Mouse (Mus musculus): Measurements from ENCODE around the gene H2-Ob. TPM values are rescaled to one million over a fixed set of nuclear protein-coding genes. Genes with fewer than 3 reads are reported as not detected.

H2-Ob gene
- total and polyA plus RNA-seq, 2 experiments, result 1.6 to 2.9 TPM

GRCm38 (mm10) chr17:34236691-34237090 is 2.0 kb upstream of the H2-Ob start:
- Histone ChIP-seq H3K4me1 (ENCODE audit: control insufficient read depth, insufficient read depth, low read length) (no peaks in the 10 kb centered on the region), H3K27me3 (ENCODE audit: control insufficient read depth, insufficient read depth, low read length) (no peaks in the 10 kb centered on the region), H3K79me2 (ENCODE audit: control insufficient read depth, insufficient read depth, low read length) (no peaks in the 10 kb centered on the region), H3K4me3 (ENCODE audit: insufficient read depth, low read depth, low read length) (no peak overlapping the region), H3K27ac (replicated peaks; ENCODE audit: insufficient read depth, low read depth, low read length) (no peak overlapping the region), H3K9ac (ENCODE audit: low read depth, low read length) (no peak overlapping the region), H3K36me3 (ENCODE audit: control insufficient read depth, insufficient read depth, low read length) (no peaks in the 10 kb centered on the region)
- no peak for TF ChIP-seq CTCF (IDR thresholded peaks at IDR 0.05; ENCODE audit: low read depth, low read length)
- TF ChIP-seq POLR2A (IDR thresholded peaks at IDR 0.05; ENCODE audit: extremely low read depth, insufficient read depth, low read length), result no peak
- WGBS, result 79% methylated on average over 5 of the region's 5 CpGs
- no peak for DNase-seq (ENCODE audit: extremely low read depth, low read depth, low spot score)

DNA sequence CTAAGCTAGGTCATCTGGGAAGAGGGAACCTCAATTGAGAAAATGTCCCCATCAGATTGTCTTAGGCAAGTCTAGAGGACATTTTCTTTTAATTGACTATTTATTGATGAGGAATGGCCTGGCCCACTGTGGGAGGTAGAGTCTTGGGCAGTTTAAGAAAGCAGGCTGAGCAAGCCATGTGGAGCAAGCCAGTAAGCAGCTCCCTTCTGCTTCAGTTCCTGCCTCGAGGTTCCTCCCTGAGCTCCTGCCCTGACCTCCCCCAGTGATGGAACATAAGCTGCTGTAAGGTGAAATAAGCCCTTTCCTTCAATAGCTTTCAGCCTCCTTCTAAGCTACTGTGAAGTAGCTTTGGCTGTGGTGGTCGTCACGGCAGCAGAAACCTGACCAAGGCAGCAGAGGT is 962 bp upstream of the H2-Ob start:
- no peaks in the 10 kb centered on the region for H3K4me1 ChIP-seq (ENCODE audit: control insufficient read depth, insufficient read depth, low read length)
- no peak overlapping the region for H3K9ac ChIP-seq (ENCODE audit: low read depth, low read length)
- DNase-seq (ENCODE audit: extremely low read depth, low read depth, low spot score), result no peak
- WGBS, result 78% methylated on average over 3 of the region's 3 CpGs
- no peak overlapping the region for H3K27ac ChIP-seq (replicated peaks; ENCODE audit: insufficient read depth, low read depth, low read length)
- H3K27me3 ChIP-seq (ENCODE audit: control insufficient read depth, insufficient read depth, low read length), result no peaks in the 10 kb centered on the region
- H3K79me2 ChIP-seq (ENCODE audit: control insufficient read depth, insufficient read depth, low read length), result no peaks in the 10 kb centered on the region
- TF ChIP-seq CTCF (IDR thresholded peaks at IDR 0.05; ENCODE audit: low read depth, low read length) (no peak), POLR2A (IDR thresholded peaks at IDR 0.05; ENCODE audit: extremely low read depth, insufficient read depth, low read length) (no peak)
- H3K36me3 ChIP-seq (ENCODE audit: control insufficient read depth, insufficient read depth, low read length), result no peaks in the 10 kb centered on the region
- no peak overlapping the region for H3K4me3 ChIP-seq (ENCODE audit: insufficient read depth, low read depth, low read length)

DNA sequence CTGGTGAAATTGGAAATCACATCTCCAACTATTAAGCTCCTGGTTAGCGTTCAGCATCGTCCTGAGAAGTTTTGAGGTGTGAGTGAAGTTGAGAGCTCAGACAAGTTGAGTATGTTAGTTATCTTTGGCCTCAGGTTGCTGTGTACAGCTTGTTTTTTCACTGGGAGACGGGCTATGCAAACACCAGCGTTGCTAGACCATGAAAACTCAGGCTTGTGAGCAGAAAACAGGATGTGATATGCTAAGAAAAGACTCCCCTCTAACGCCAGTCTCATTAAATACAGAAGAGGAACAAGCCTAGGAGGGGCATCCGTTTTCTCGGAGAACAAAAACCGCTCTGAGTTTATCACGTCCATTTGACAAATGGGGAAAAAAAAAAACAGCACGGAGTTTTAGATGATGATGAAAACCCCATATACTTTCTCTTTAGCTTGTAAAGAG is 918 bp downstream of the H2-Ob start:
- Histone ChIP-seq H3K27ac (replicated peaks; ENCODE audit: insufficient read depth, low read depth, low read length) (peak overlapping the region; percentile 66), H3K4me3 (ENCODE audit: insufficient read depth, low read depth, low read length) (no peak overlapping the region), H3K27me3 (ENCODE audit: control insufficient read depth, insufficient read depth, low read length) (no peaks in the 10 kb centered on the region), H3K36me3 (ENCODE audit: control insufficient read depth, insufficient read depth, low read length) (no peaks in the 10 kb centered on the region), H3K79me2 (ENCODE audit: control insufficient read depth, insufficient read depth, low read length) (no peaks in the 10 kb centered on the region), H3K4me1 (ENCODE audit: control insufficient read depth, insufficient read depth, low read length) (no peaks in the 10 kb centered on the region), H3K9ac (ENCODE audit: low read depth, low read length) (no peak overlapping the region)
- TF ChIP-seq CTCF (IDR thresholded peaks at IDR 0.05; ENCODE audit: low read depth, low read length) (no peak), POLR2A (IDR thresholded peaks at IDR 0.05; ENCODE audit: extremely low read depth, insufficient read depth, low read length) (no peak)
- WGBS, result 54% methylated on average over 10 of the region's 10 CpGs
- DNase-seq (ENCODE audit: extremely low read depth, low read depth, low spot score), result peak; percentile 30

GRCm38 (mm10) chr17:34240366-34240765 is 1.7 kb downstream of the H2-Ob start:
- WGBS, result 49% methylated on average over 3 of the region's 3 CpGs
- no peak overlapping the region for H3K9ac ChIP-seq (ENCODE audit: low read depth, low read length)
- H3K4me3 ChIP-seq (ENCODE audit: insufficient read depth, low read depth, low read length), result no peak overlapping the region
- TF ChIP-seq POLR2A (IDR thresholded peaks at IDR 0.05; ENCODE audit: extremely low read depth, insufficient read depth, low read length) (no peak), CTCF (IDR thresholded peaks at IDR 0.05; ENCODE audit: low read depth, low read length) (no peak)
- DNase-seq (ENCODE audit: extremely low read depth, low read depth, low spot score), result no peak
- H3K27ac ChIP-seq (replicated peaks; ENCODE audit: insufficient read depth, low read depth, low read length), result peak overlapping the region; percentile 15; the same call in 1 of the 2 replicates
- no peaks in the 10 kb centered on the region for H3K79me2 ChIP-seq (ENCODE audit: control insufficient read depth, insufficient read depth, low read length)
- H3K36me3 ChIP-seq (ENCODE audit: control insufficient read depth, insufficient read depth, low read length), result no peaks in the 10 kb centered on the region
- H3K27me3 ChIP-seq (ENCODE audit: control insufficient read depth, insufficient read depth, low read length), result no peaks in the 10 kb centered on the region
- no peaks in the 10 kb centered on the region for H3K4me1 ChIP-seq (ENCODE audit: control insufficient read depth, insufficient read depth, low read length)

- no peak overlapping the region for H3K9ac ChIP-seq (ENCODE audit: low read depth, low read length)
- 68% methylated on average over 6 of the region's 6 CpGs for WGBS
Observed at GRCm38 (mm10) chr17:34240916-34241315, 2.2 kb downstream of the H2-Ob start.

DNA sequence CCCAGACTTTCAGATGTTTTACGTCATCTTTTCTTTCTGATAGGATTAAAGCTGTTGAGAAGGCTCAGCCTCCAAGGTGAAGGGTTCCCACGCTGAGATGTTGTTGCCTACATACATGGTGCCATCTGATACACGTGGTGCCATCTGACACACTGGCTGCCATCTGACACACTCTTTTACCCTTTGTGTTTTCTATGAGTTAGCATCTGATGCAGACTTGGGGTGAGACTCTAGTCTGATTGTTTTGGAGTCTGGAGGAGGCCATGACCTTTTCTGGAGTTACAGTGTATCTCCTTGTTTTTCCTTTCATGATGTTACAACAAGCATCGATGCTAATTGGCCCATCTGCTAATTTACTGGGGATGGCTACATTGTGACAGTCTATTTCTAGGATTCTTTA is 6.0 kb downstream of the H2-Ob start:
- no peak overlapping the region for H3K9ac ChIP-seq (ENCODE audit: low read depth, low read length)
- DNase-seq (ENCODE audit: extremely low read depth, low read depth, low spot score), result no peak
- no peak for TF ChIP-seq CTCF (IDR thresholded peaks at IDR 0.05; ENCODE audit: low read depth, low read length)
- no peak for TF ChIP-seq POLR2A (IDR thresholded peaks at IDR 0.05; ENCODE audit: extremely low read depth, insufficient read depth, low read length)
- 81% methylated on average over 4 of the region's 4 CpGs for WGBS
- no peak overlapping the region for H3K4me3 ChIP-seq (ENCODE audit: insufficient read depth, low read depth, low read length)
- H3K27ac ChIP-seq (replicated peaks; ENCODE audit: insufficient read depth, low read depth, low read length), result no peak overlapping the region
- H3K79me2 ChIP-seq (ENCODE audit: control insufficient read depth, insufficient read depth, low read length), result no peaks in the 10 kb centered on the region
- H3K4me1 ChIP-seq (ENCODE audit: control insufficient read depth, insufficient read depth, low read length), result no peaks in the 10 kb centered on the region
- H3K36me3 ChIP-seq (ENCODE audit: control insufficient read depth, insufficient read depth, low read length), result no peaks in the 10 kb centered on the region
- H3K27me3 ChIP-seq (ENCODE audit: control insufficient read depth, insufficient read depth, low read length), result no peaks in the 10 kb centered on the region

More at GRCm38 (mm10) chr17:34240916-34241315, 2.2 kb downstream of the H2-Ob start:
- no peak for DNase-seq (ENCODE audit: extremely low read depth, low read depth, low spot score)
- H3K4me3 ChIP-seq (ENCODE audit: insufficient read depth, low read depth, low read length), result no peak overlapping the region
- H3K27me3 ChIP-seq (ENCODE audit: control insufficient read depth, insufficient read depth, low read length), result no peaks in the 10 kb centered on the region
- no peak for TF ChIP-seq POLR2A (IDR thresholded peaks at IDR 0.05; ENCODE audit: extremely low read depth, insufficient read depth, low read length)
- TF ChIP-seq CTCF (IDR thresholded peaks at IDR 0.05; ENCODE audit: low read depth, low read length), result no peak
- H3K36me3 ChIP-seq (ENCODE audit: control insufficient read depth, insufficient read depth, low read length), result no peaks in the 10 kb centered on the region
- no peaks in the 10 kb centered on the region for H3K4me1 ChIP-seq (ENCODE audit: control insufficient read depth, insufficient read depth, low read length)
- H3K27ac ChIP-seq (replicated peaks; ENCODE audit: insufficient read depth, low read depth, low read length), result no peak overlapping the region
- H3K79me2 ChIP-seq (ENCODE audit: control insufficient read depth, insufficient read depth, low read length), result no peaks in the 10 kb centered on the region
